Mouse (Mus musculus) cortical plate, adult 2 months (tissue): ENCODE measurements around the gene Vmn1r192.

Source experiments
- CTCF ChIP-seq: fragments of 200-500 bp; IDR thresholded peaks from 2 replicates; pipeline ENCODE4 v1.5.1; 2011; ENCODE audit warnings: mild to moderate bottlenecking, control low read depth, low read length; ENCODE audit not compliant: insufficient read depth; ENCODE audit errors: extremely low read depth
- POLR2A ChIP-seq: fragments of 200-500 bp; IDR thresholded peaks from 2 replicates; pipeline ENCODE4 v1.6.1; 2011; ENCODE audit warnings: mild to moderate bottlenecking, low read length, control low read depth; ENCODE audit not compliant: insufficient read depth; ENCODE audit errors: extremely low read depth

- TF ChIP-seq POLR2A = no peak
- TF ChIP-seq CTCF = no peak
Measured at GRCm38 (mm10) chr13:22189313-22189712, 1.6 kb downstream of the Vmn1r192 start.
